Mouse (Mus musculus) cerebellum, postnatal 4 days (tissue): Measurements from ENCODE around the gene Zmat5.
"Not testable (repeated sequence)": the region's sequence is repeated elsewhere in the genome, so short reads cannot be mapped to it uniquely, and the experiment has no call there.

Source experiments
- DNase-seq, 2 experiments: peaks; one replicate each; pipeline ENCODE4 v3.0.0; 2022; ENCODE audit warnings: low spot score in 2 of 2, mixed read lengths in 1 of 2

Zmat5 gene

GRCm38 (mm10) chr11:4690353-4690752, 14.1 kb upstream of the Zmat5 start:
- DNase-seq: no peak

GRCm38 (mm10) chr11:4691213-4691612, 13.3 kb upstream of the Zmat5 start:
- DNase-seq: no peak

GRCm38 (mm10) chr11:4692162-4692561, 12.3 kb upstream of the Zmat5 start:
- no peak for DNase-seq

GRCm38 (mm10) chr11:4697043-4697983, 7.2 kb upstream of the Zmat5 start:
- DNase-seq: no peak

- no peak for DNase-seq
Measured at GRCm38 (mm10) chr11:4700726-4701125, 3.8 kb upstream of the Zmat5 start.

- DNase-seq: no peak
Measured at GRCm38 (mm10) chr11:4703688-4704071, 798 bp upstream of the Zmat5 start.

GRCm38 (mm10) chr11:4705178-4705577, 700 bp downstream of the Zmat5 start:
- no peak for DNase-seq

- DNase-seq: not testable (repeated sequence)
Measured at GRCm38 (mm10) chr11:4710188-4710587, 5.7 kb downstream of the Zmat5 start.

GRCm38 (mm10) chr11:4712822-4713221, 8.3 kb downstream of the Zmat5 start:
- DNase-seq: no peak

- DNase-seq: no peak
Measured at GRCm38 (mm10) chr11:4714727-4715126, 10.2 kb downstream of the Zmat5 start.

- no peak for DNase-seq
Measured at GRCm38 (mm10) chr11:4715596-4715995, 11.1 kb downstream of the Zmat5 start.

- DNase-seq: no peak
Measured at GRCm38 (mm10) chr11:4716530-4717236, 12.2 kb downstream of the Zmat5 start.

GRCm38 (mm10) chr11:4718548-4718947, 14.1 kb downstream of the Zmat5 start:
- no peak for DNase-seq

GRCm38 (mm10) chr11:4719961-4720360, 15.5 kb downstream of the Zmat5 start:
- DNase-seq: no peak

GRCm38 (mm10) chr11:4720393-4720792, 15.9 kb downstream of the Zmat5 start:
- no peak for DNase-seq

- no peak for DNase-seq
Measured at GRCm38 (mm10) chr11:4720900-4721580, 16.6 kb downstream of the Zmat5 start.

- DNase-seq: no peak
Measured at GRCm38 (mm10) chr11:4721728-4722127, 17.2 kb downstream of the Zmat5 start.

GRCm38 (mm10) chr11:4729603-4730002, 25.1 kb downstream of the Zmat5 start:
- no peak for DNase-seq

- DNase-seq: no peak
Measured at GRCm38 (mm10) chr11:4730096-4730495, 25.6 kb downstream of the Zmat5 start.

- no peak for DNase-seq
Measured at GRCm38 (mm10) chr11:4730913-4731312, 26.4 kb downstream of the Zmat5 start.

- no peak for DNase-seq
Measured at GRCm38 (mm10) chr11:4731781-4732180, 27.3 kb downstream of the Zmat5 start.

- no peak for DNase-seq
Measured at GRCm38 (mm10) chr11:4734179-4734578, 29.7 kb downstream of the Zmat5 start.
